Mouse (Mus musculus): ENCODE data around the gene Crybg2. TPM values are rescaled to one million over a fixed set of nuclear protein-coding genes. Genes with fewer than 3 reads are reported as not detected.

Gene Crybg2
- polyA plus RNA-seq, 1 experiment from 2014 or later = 0.52 TPM

GRCm38 (mm10) chr4:134062561-134062960 lies 1.9 kb downstream of the Crybg2 start:
- H3K9ac ChIP-seq (ENCODE audit: low read depth, low read length) = no peak overlapping the region
- H3K27ac ChIP-seq (ENCODE audit: low read depth, low read length) = no peak overlapping the region
- no peaks in the 10 kb centered on the region for H3K36me3 ChIP-seq (ENCODE audit: control insufficient read depth, insufficient read depth, low read length)
- H3K4me2 ChIP-seq = no peak overlapping the region
- H3K9me3 ChIP-seq (replicated peaks; ENCODE audit: control insufficient read depth, low read length) = no peaks in the 10 kb centered on the region
- WGBS (ENCODE audit: insufficient replicate concordance) = 62% methylated on average over 8 of the region's 8 CpGs
- ATAC-seq (replicated peaks; ENCODE audit: insufficient number of reproducible peaks, low FRiP score, low TSS enrichment) = no peak
- no peak overlapping the region for H3K4me3 ChIP-seq (ENCODE audit: low read depth, low read length)
- no peaks in the 10 kb centered on the region for H3K4me1 ChIP-seq (ENCODE audit: control insufficient read depth, insufficient read depth, low read length)
- peaks cover 36% of the 10 kb centered on the region for H3K27me3 ChIP-seq (ENCODE audit: control insufficient read depth, insufficient read depth, low read length)

GRCm38 (mm10) chr4:134065431-134066004 lies 4.9 kb downstream of the Crybg2 start:
- no peaks in the 10 kb centered on the region for H3K9me3 ChIP-seq (replicated peaks; ENCODE audit: control insufficient read depth, low read length)
- no peak overlapping the region for H3K27ac ChIP-seq (ENCODE audit: low read depth, low read length)
- peaks cover 30% of the 10 kb centered on the region for H3K27me3 ChIP-seq (ENCODE audit: control insufficient read depth, insufficient read depth, low read length)
- no peak overlapping the region for H3K9ac ChIP-seq (ENCODE audit: low read depth, low read length)
- no peak for ATAC-seq (replicated peaks; ENCODE audit: insufficient number of reproducible peaks, low FRiP score, low TSS enrichment)
- H3K36me3 ChIP-seq (ENCODE audit: control insufficient read depth, insufficient read depth, low read length) = no peaks in the 10 kb centered on the region
- H3K4me3 ChIP-seq (ENCODE audit: low read depth, low read length) = no peak overlapping the region
- peak overlapping the region; percentile 37 for H3K4me2 ChIP-seq
- 30% methylated on average over 23 of the region's 23 CpGs for WGBS (ENCODE audit: insufficient replicate concordance)
- no peaks in the 10 kb centered on the region for H3K4me1 ChIP-seq (ENCODE audit: control insufficient read depth, insufficient read depth, low read length)

- Histone ChIP-seq H3K27ac (ENCODE audit: low read depth, low read length) (no peak overlapping the region), H3K27me3 (ENCODE audit: control insufficient read depth, insufficient read depth, low read length) (peaks cover 23% of the 10 kb centered on the region), H3K36me3 (ENCODE audit: control insufficient read depth, insufficient read depth, low read length) (no peaks in the 10 kb centered on the region), H3K4me3 (ENCODE audit: low read depth, low read length) (no peak overlapping the region), H3K4me1 (ENCODE audit: control insufficient read depth, insufficient read depth, low read length) (no peaks in the 10 kb centered on the region), H3K9me3 (replicated peaks; ENCODE audit: control insufficient read depth, low read length) (no peaks in the 10 kb centered on the region), H3K9ac (ENCODE audit: low read depth, low read length) (no peak overlapping the region), H3K4me2 (no peak overlapping the region)
- no peak for ATAC-seq (replicated peaks; ENCODE audit: insufficient number of reproducible peaks, low FRiP score, low TSS enrichment)
- 92% methylated on average over 8 of the region's 8 CpGs for WGBS (ENCODE audit: insufficient replicate concordance)
Measured at GRCm38 (mm10) chr4:134067383-134067782, 6.8 kb downstream of the Crybg2 start.

- no peaks in the 10 kb centered on the region for H3K36me3 ChIP-seq (ENCODE audit: control insufficient read depth, insufficient read depth, low read length)
- no peak overlapping the region for H3K4me2 ChIP-seq
- WGBS (ENCODE audit: insufficient replicate concordance) = 76% methylated on average over 7 of the region's 7 CpGs
- no peaks in the 10 kb centered on the region for H3K9me3 ChIP-seq (replicated peaks; ENCODE audit: control insufficient read depth, low read length)
- no peak overlapping the region for H3K27ac ChIP-seq (ENCODE audit: low read depth, low read length)
- H3K9ac ChIP-seq (ENCODE audit: low read depth, low read length) = no peak overlapping the region
- H3K4me1 ChIP-seq (ENCODE audit: control insufficient read depth, insufficient read depth, low read length) = no peaks in the 10 kb centered on the region
- ATAC-seq (replicated peaks; ENCODE audit: insufficient number of reproducible peaks, low FRiP score, low TSS enrichment) = no peak
- H3K4me3 ChIP-seq (ENCODE audit: low read depth, low read length) = no peak overlapping the region
- peaks cover 23% of the 10 kb centered on the region for H3K27me3 ChIP-seq (ENCODE audit: control insufficient read depth, insufficient read depth, low read length)
Measured at GRCm38 (mm10) chr4:134067833-134068544, 7.4 kb downstream of the Crybg2 start.

- 89% methylated on average over 4 of the region's 4 CpGs for WGBS (ENCODE audit: insufficient replicate concordance)
- H3K9me3 ChIP-seq (replicated peaks; ENCODE audit: control insufficient read depth, low read length) = no peaks in the 10 kb centered on the region
- H3K27ac ChIP-seq (ENCODE audit: low read depth, low read length) = no peak overlapping the region
- H3K9ac ChIP-seq (ENCODE audit: low read depth, low read length) = no peak overlapping the region
- no peak for ATAC-seq (replicated peaks; ENCODE audit: insufficient number of reproducible peaks, low FRiP score, low TSS enrichment)
- no peak overlapping the region for H3K4me3 ChIP-seq (ENCODE audit: low read depth, low read length)
- H3K36me3 ChIP-seq (ENCODE audit: control insufficient read depth, insufficient read depth, low read length) = no peaks in the 10 kb centered on the region
- peaks cover 19% of the 10 kb centered on the region for H3K27me3 ChIP-seq (ENCODE audit: control insufficient read depth, insufficient read depth, low read length)
- no peaks in the 10 kb centered on the region for H3K4me1 ChIP-seq (ENCODE audit: control insufficient read depth, insufficient read depth, low read length)
- no peak overlapping the region for H3K4me2 ChIP-seq
Measured at GRCm38 (mm10) chr4:134068793-134069580, 8.4 kb downstream of the Crybg2 start.

GRCm38 (mm10) chr4:134078694-134079093 lies 18.1 kb downstream of the Crybg2 start:
- no peak for ATAC-seq (replicated peaks; ENCODE audit: insufficient number of reproducible peaks, low FRiP score, low TSS enrichment)
- Histone ChIP-seq H3K27me3 (ENCODE audit: control insufficient read depth, insufficient read depth, low read length) (peaks cover 10% of the 10 kb centered on the region; the same call in 1 of the 2 replicates), H3K27ac (ENCODE audit: low read depth, low read length) (no peak overlapping the region), H3K9me3 (replicated peaks; ENCODE audit: control insufficient read depth, low read length) (no peaks in the 10 kb centered on the region), H3K9ac (ENCODE audit: low read depth, low read length) (no peak overlapping the region), H3K4me1 (ENCODE audit: control insufficient read depth, insufficient read depth, low read length) (peaks cover 12% of the 10 kb centered on the region), H3K4me2 (no peak overlapping the region), H3K36me3 (ENCODE audit: control insufficient read depth, insufficient read depth, low read length) (no peaks in the 10 kb centered on the region), H3K4me3 (ENCODE audit: low read depth, low read length) (no peak overlapping the region)
- WGBS (ENCODE audit: insufficient replicate concordance) = 20% methylated on average over 3 of the region's 3 CpGs

GRCm38 (mm10) chr4:134080674-134081073 lies 20.1 kb downstream of the Crybg2 start:
- H3K27ac ChIP-seq (ENCODE audit: low read depth, low read length) = no peak overlapping the region
- ATAC-seq (replicated peaks; ENCODE audit: insufficient number of reproducible peaks, low FRiP score, low TSS enrichment) = no peak
- peaks cover 12% of the 10 kb centered on the region for H3K4me1 ChIP-seq (ENCODE audit: control insufficient read depth, insufficient read depth, low read length)
- 79% methylated on average over 4 of the region's 4 CpGs for WGBS (ENCODE audit: insufficient replicate concordance)
- H3K27me3 ChIP-seq (ENCODE audit: control insufficient read depth, insufficient read depth, low read length) = peaks cover 10% of the 10 kb centered on the region; the same call in 1 of the 2 replicates
- no peaks in the 10 kb centered on the region for H3K36me3 ChIP-seq (ENCODE audit: control insufficient read depth, insufficient read depth, low read length)
- no peak overlapping the region for H3K4me2 ChIP-seq
- no peaks in the 10 kb centered on the region for H3K9me3 ChIP-seq (replicated peaks; ENCODE audit: control insufficient read depth, low read length)
- no peak overlapping the region for H3K4me3 ChIP-seq (ENCODE audit: low read depth, low read length)
- no peak overlapping the region for H3K9ac ChIP-seq (ENCODE audit: low read depth, low read length)

- ATAC-seq (replicated peaks; ENCODE audit: insufficient number of reproducible peaks, low FRiP score, low TSS enrichment) = peak; percentile 80
- peaks cover 12% of the 10 kb centered on the region for H3K4me1 ChIP-seq (ENCODE audit: control insufficient read depth, insufficient read depth, low read length)
- no peaks in the 10 kb centered on the region for H3K9me3 ChIP-seq (replicated peaks; ENCODE audit: control insufficient read depth, low read length)
- H3K9ac ChIP-seq (ENCODE audit: low read depth, low read length) = no peak overlapping the region
- H3K27me3 ChIP-seq (ENCODE audit: control insufficient read depth, insufficient read depth, low read length) = peaks cover 10% of the 10 kb centered on the region; the same call in 1 of the 2 replicates
- no peaks in the 10 kb centered on the region for H3K36me3 ChIP-seq (ENCODE audit: control insufficient read depth, insufficient read depth, low read length)
- peak overlapping the region; percentile 70 for H3K4me2 ChIP-seq
- under 1% methylated on average over 41 of the region's 41 CpGs for WGBS (ENCODE audit: insufficient replicate concordance)
- peak overlapping the region; percentile 34 for H3K4me3 ChIP-seq (ENCODE audit: low read depth, low read length)
- no peak overlapping the region for H3K27ac ChIP-seq (ENCODE audit: low read depth, low read length)
Measured at GRCm38 (mm10) chr4:134081730-134082386, 21.2 kb downstream of the Crybg2 start.
